Mouse (Mus musculus) layer of hippocampus, adult 9-11 months (tissue): ENCODE results near the gene Zfp575.

Source experiments
- DNase-seq: peaks from one replicate; pipeline ENCODE4 v3.0.0; 2022

Zfp575 gene

GRCm38 (mm10) chr7:24563191-24563836 lies 24.1 kb downstream of the Zfp575 start:
- no peak for DNase-seq

GRCm38 (mm10) chr7:24561450-24561849 lies 26.0 kb downstream of the Zfp575 start:
- no peak for DNase-seq

GRCm38 (mm10) chr7:24555786-24556185 lies 31.7 kb downstream of the Zfp575 start:
- DNase-seq = no peak

- DNase-seq = no peak
These were observed 35.3 kb downstream of the Zfp575 start for GRCm38 (mm10) chr7:24551985-24552759.

GRCm38 (mm10) chr7:24547534-24548036 lies 39.9 kb downstream of the Zfp575 start:
- DNase-seq = no peak

GRCm38 (mm10) chr7:24546634-24547389 lies 40.6 kb downstream of the Zfp575 start:
- DNase-seq = peak; percentile 100

- no peak for DNase-seq
These were observed 41.3 kb downstream of the Zfp575 start, which contains the start of the genes Pinlyp and Xrcc1 for GRCm38 (mm10) chr7:24546068-24546614. Gene Pinlyp (minus strand): TSS chr7:24546118. Gene Xrcc1 (plus strand): TSS chr7:24546289.

- DNase-seq = no peak
These were observed 42.9 kb downstream of the Zfp575 start for GRCm38 (mm10) chr7:24544506-24544905.

- no peak for DNase-seq
These were observed 47.8 kb downstream of the Zfp575 start for GRCm38 (mm10) chr7:24539686-24540085.

- DNase-seq = no peak
These were observed 48.7 kb downstream of the Zfp575 start for GRCm38 (mm10) chr7:24538701-24539100.

GRCm38 (mm10) chr7:24538154-24538553 lies 49.3 kb downstream of the Zfp575 start:
- DNase-seq = peak; percentile 44

GRCm38 (mm10) chr7:24537591-24537990 lies 49.9 kb downstream of the Zfp575 start:
- DNase-seq = no peak

- DNase-seq = no peak
These were observed 50.4 kb downstream of the Zfp575 start for GRCm38 (mm10) chr7:24537081-24537480.

- no peak for DNase-seq
These were observed 53.1 kb downstream of the Zfp575 start for GRCm38 (mm10) chr7:24534301-24534700.
